Mouse (Mus musculus) kidney, adult 2 months (tissue): ENCODE results near the gene Tnp2. TPM values are rescaled to one million over a fixed set of nuclear protein-coding genes. Genes with fewer than 3 reads are reported as not detected.
"Not testable (repeated sequence)": the region's sequence is repeated elsewhere in the genome, so short reads cannot be mapped to it uniquely, and the experiment has no call there.

Experiments
- DNase-seq: peaks from one replicate; pipeline ENCODE4 v3.0.0; 2021
- H3K27ac ChIP-seq: fragments of 200-500 bp; 2 replicates; pipeline ENCODE4 v1.5.1; 2012; ENCODE audit warnings: low read depth, low read length, control low read depth, inconsistent platforms; ENCODE audit not compliant: insufficient read depth
- H3K27me3 ChIP-seq: fragments of 200-500 bp; replicated peaks from 2 replicates; pipeline ENCODE4 v1.6.1; 2012; ENCODE audit warnings: mild to moderate bottlenecking, moderate library complexity, low read length, inconsistent platforms; ENCODE audit not compliant: control insufficient read depth, insufficient read depth
- H3K36me3 ChIP-seq: fragments of 200-500 bp; 2 replicates; pipeline ENCODE4 v1.6.1; 2012; ENCODE audit warnings: mild to moderate bottlenecking, moderate library complexity, low read length, inconsistent platforms; ENCODE audit not compliant: control insufficient read depth, insufficient read depth
- H3K4me1 ChIP-seq: fragments of 200-500 bp; 2 replicates; pipeline ENCODE4 v1.6.1; 2011; ENCODE audit warnings: low read length; ENCODE audit not compliant: control insufficient read depth, insufficient read depth
- H3K4me3 ChIP-seq: fragments of 200-500 bp; 2 replicates; pipeline ENCODE4 v1.5.1; 2011; ENCODE audit warnings: mild to moderate bottlenecking, low read depth, low read length, control low read depth; ENCODE audit not compliant: insufficient read depth
- CTCF ChIP-seq: fragments of 200-500 bp; conservative IDR thresholded peaks from 2 replicates; pipeline ENCODE4 v1.5.1; 2011; ENCODE audit warnings: low read depth, mild to moderate bottlenecking, control low read depth, low read length, moderate library complexity, mixed read lengths; ENCODE audit not compliant: insufficient read depth, insufficient read length
- POLR2A ChIP-seq: fragments of 200-500 bp; IDR thresholded peaks from one replicate; pipeline ENCODE4 v1.6.1; 2011; ENCODE audit warnings: low read depth, low read length, control low read depth
- WGBS: fragments of 180-500 bp; shearing (Covaris S2); methylation state at CpG from one replicate; pipeline ENCODE4 v1.1.7; 2018; 5-methylcytosine and 5-hydroxymethylcytosine counted together
- polyA plus RNA-seq: library from polyadenylated mRNA; depleted of rRNA; stranded (reverse); fragments of >200 nt; gene quantifications from 2 replicates; pipeline ENCODE4 v1.2.3, GENCODE M21; 2012

Tnp2 gene
- polyA plus RNA-seq, 1 experiment: 3.7 TPM

GRCm38 (mm10) chr16:10814864-10815263 is 26.4 kb upstream of the Tnp2 start:
- Histone ChIP-seq H3K4me1 (no peaks in the 10 kb centered on the region), H3K36me3 (no peaks in the 10 kb centered on the region), H3K27me3 (no peaks in the 10 kb centered on the region), H3K4me3 (no peak overlapping the region), H3K27ac (no peak overlapping the region)
- WGBS: 74% methylated on average over 4 of the region's 4 CpGs
- DNase-seq: no peak
- TF ChIP-seq POLR2A: no peak
- no peak for TF ChIP-seq CTCF

- WGBS: 90% methylated on average over 4 of the region's 4 CpGs
- no peaks in the 10 kb centered on the region for H3K27me3 ChIP-seq
- H3K4me3 ChIP-seq: no peak overlapping the region
- TF ChIP-seq POLR2A (no peak), CTCF (no peak)
- no peak for DNase-seq
- no peaks in the 10 kb centered on the region for H3K36me3 ChIP-seq
- no peaks in the 10 kb centered on the region for H3K4me1 ChIP-seq
- no peak overlapping the region for H3K27ac ChIP-seq
Observed at GRCm38 (mm10) chr16:10813726-10814125, 25.3 kb upstream of the Tnp2 start.

- no peak for DNase-seq
- H3K36me3 ChIP-seq: no peaks in the 10 kb centered on the region
- H3K4me3 ChIP-seq: no peak within 1 kb of the TSS
- H3K27ac ChIP-seq: no peak within 1 kb of the TSS
- H3K27me3 ChIP-seq: no peaks in the 10 kb centered on the region
- TF ChIP-seq CTCF: no peak
- no peak for TF ChIP-seq POLR2A
- H3K4me1 ChIP-seq: no peaks in the 10 kb centered on the region
- WGBS: 86% methylated on average over 2 of the region's 2 CpGs
Observed at GRCm38 (mm10) chr16:10812865-10813371, 24.5 kb upstream of the Tnp2 start, which contains the start of gene Gm11172. Gene Gm11172 (plus strand): TSS chr16:10812915.

- H3K4me1 ChIP-seq: no peaks in the 10 kb centered on the region
- WGBS: 89% methylated on average over 1 of the region's 1 CpGs
- H3K36me3 ChIP-seq: no peaks in the 10 kb centered on the region
- no peak overlapping the region for H3K27ac ChIP-seq
- no peaks in the 10 kb centered on the region for H3K27me3 ChIP-seq
- no peak for TF ChIP-seq CTCF
- TF ChIP-seq POLR2A: no peak
- H3K4me3 ChIP-seq: no peak overlapping the region
- no peak for DNase-seq
Observed at GRCm38 (mm10) chr16:10810376-10810775, 21.9 kb upstream of the Tnp2 start.

DNA sequence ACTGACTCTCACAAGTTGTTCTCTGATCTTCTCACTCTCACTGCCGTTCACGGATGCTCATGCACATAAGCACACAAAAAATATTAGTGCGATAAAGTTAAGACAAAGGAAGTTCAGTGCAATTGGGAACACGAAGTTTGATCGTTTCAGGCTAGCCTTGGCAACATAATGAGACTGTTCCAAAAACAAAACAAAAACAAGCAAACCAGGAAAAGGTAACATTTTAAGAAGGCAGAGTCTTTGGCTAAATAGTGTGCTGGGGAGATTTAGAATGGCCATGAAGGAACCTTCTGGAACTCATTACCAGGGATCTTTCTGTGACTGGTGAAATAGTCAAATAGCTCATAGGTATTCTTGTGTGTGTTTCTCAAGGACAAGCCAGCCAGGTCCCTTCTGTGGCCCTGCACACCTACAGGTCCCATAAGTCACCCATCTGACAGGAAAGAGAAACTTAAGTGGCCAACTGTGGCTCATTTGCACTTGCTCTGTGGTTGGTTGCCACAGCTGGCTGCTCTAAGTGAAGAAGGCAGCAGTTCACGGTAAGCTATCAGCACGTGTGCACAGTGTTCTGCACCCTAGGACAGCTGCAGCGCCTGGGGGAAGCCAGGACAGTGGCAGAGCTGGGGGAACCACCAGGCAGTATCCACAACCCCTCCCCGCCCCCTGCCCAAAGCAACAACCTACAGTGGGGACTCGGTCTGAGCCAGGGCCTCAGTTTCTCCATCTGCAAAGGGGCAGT is 17.5 kb upstream of the Tnp2 start, which contains the start of gene Prm1:
Gene Prm1 (minus strand): TSS at position 51 of the 739 bp plus-strand sequence.
- Histone ChIP-seq H3K27me3 (no peaks in the 10 kb centered on the region), H3K4me1 (no peaks in the 10 kb centered on the region), H3K4me3 (no peak within 1 kb of the TSS), H3K27ac (no peak within 1 kb of the TSS), H3K36me3 (no peaks in the 10 kb centered on the region)
- no peak for TF ChIP-seq POLR2A
- TF ChIP-seq CTCF: no peak
- no peak for DNase-seq
- 80% methylated on average over 10 of the region's 10 CpGs for WGBS

DNA sequence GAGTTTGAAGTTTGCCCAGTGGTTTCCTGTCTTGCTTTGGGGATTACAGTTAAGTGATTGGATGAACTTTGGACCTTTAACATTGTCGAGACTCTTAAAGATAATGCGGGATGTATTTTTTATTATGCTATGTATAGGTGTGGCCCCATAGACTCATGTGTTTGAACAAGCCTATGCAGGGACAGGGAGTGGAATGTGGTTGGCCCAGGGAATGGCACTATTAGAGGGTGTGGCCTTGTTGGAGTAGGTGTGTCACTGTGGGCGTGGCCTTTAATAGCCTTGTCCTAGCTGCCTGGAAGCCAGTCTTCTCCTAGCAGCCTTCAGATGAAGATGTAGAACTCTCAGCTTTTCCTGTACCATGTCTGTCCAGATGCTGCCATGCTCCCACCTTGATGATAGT is 14.0 kb upstream of the Tnp2 start:
- 83% methylated on average over 3 of the region's 3 CpGs for WGBS
- H3K4me3 ChIP-seq, H3K36me3 ChIP-seq, DNase-seq, H3K4me1 ChIP-seq, H3K27ac ChIP-seq, H3K27me3 ChIP-seq: not testable (repeated sequence)

DNA sequence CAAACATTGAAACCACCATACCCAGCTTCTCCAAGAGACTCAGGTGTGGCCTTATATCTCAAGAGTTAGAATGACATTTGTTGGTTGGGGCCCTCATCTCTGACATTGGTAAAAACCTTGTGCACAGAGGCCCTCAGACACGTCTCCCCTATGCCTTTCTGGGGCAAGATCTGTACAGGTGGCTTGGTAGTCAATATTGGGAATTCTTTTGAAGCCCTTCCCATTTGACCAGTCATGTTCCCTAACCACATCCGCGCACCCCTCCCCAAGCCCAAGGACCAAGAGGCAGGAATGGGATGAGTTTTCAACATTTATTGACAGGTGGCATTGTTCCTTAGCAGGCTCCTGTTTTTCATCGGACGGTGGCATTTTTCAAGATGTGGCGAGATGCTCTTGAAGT is 7.6 kb upstream of the Tnp2 start, which contains the start of gene Prm2:
Gene Prm2 (minus strand): TSS at position 101 of the 400 bp plus-strand sequence.
- no peak for TF ChIP-seq CTCF
- Histone ChIP-seq H3K4me1 (no peaks in the 10 kb centered on the region), H3K27ac (no peak within 1 kb of the TSS), H3K36me3 (no peaks in the 10 kb centered on the region), H3K27me3 (no peaks in the 10 kb centered on the region), H3K4me3 (no peak within 1 kb of the TSS)
- DNase-seq: no peak
- 87% methylated on average over 6 of the region's 6 CpGs for WGBS
